ENCODE assay signal across 30 mouse cellular contexts in genomic region chr2:155637411-155637810, GRCm38 (mm10). TPM values are rescaled to one million over a fixed set of nuclear protein-coding genes. Genes with fewer than 3 reads are reported as not detected.
DNase-seq lines count a peak whose midpoint lies in the region; ATAC-seq and TF ChIP-seq lines count a peak whose summit lies in the region.
"Had no signal": no experiment of that assay in that cellular context is flagged by ENCODE, and none has a peak within 500 bp of the region (broad histone marks: within the 10 kb centered on the region; RNA-seq: fewer than 3 reads in every experiment).

No protein-coding gene starts in this region.

- H3K4me3 ChIP-seq in kidney, embryonic 16.5 days (ENCODE audit: low read length): no peak overlapping the region
- no peak overlapping the region for H3K4me3 ChIP-seq in liver, postnatal 0 days (ENCODE audit: low read depth, low read length)
- H3K4me3 ChIP-seq in liver, embryonic 11.5 days (ENCODE audit: low read depth, low read length): no peak overlapping the region
- H3K4me3 ChIP-seq: embryonic facial prominence, embryonic 12.5 days; heart, adult 2 months; hindbrain, embryonic 10.5 days; liver, embryonic 15.5 days; lung, embryonic 15.5 days had no signal

- H3K36me3 ChIP-seq in kidney, embryonic 16.5 days (ENCODE audit: insufficient read depth, low read length): peaks cover 84% of the 10 kb centered on the region
- peaks cover 65% of the 10 kb centered on the region for H3K36me3 ChIP-seq in liver, postnatal 0 days (replicated peaks; ENCODE audit: insufficient read depth, low read length)
- H3K36me3 ChIP-seq in liver, embryonic 11.5 days (ENCODE audit: control insufficient read depth, insufficient read depth, low read length): peaks cover 48% of the 10 kb centered on the region

- peak; percentile 16 for DNase-seq in adrenal gland, postnatal 14 days
- DNase-seq in adrenal gland, adult 8-10 months: no peak
- DNase-seq in kidney, adult 18-20 months: peak; percentile 38
- DNase-seq in liver, postnatal 0 days: peak; percentile 52
- no peak for DNase-seq in liver, embryonic 11.5 days (ENCODE audit: low spot score)
- DNase-seq in Muller cell, postnatal 12 days (ENCODE audit: inconsistent ontology term): no peak
- DNase-seq: adrenal gland, postnatal 36 days; cerebellum, adult 11-12 months; cerebellum, postnatal 36 days; heart, adult 2 months; heart, postnatal 14 days; kidney, adult 9 months; layer of hippocampus, postnatal 36 days; left cerebral cortex, postnatal 4 days; lung, postnatal 4 days; midbrain, embryonic 14.5 days; right cerebral cortex, adult 18-20 months; spleen, adult 18-20 months; thymus, postnatal 25 days had no signal

- no peaks in the 10 kb centered on the region for H3K4me1 ChIP-seq in kidney, embryonic 16.5 days (ENCODE audit: insufficient read depth, low read length)
- H3K4me1 ChIP-seq in liver, postnatal 0 days (ENCODE audit: insufficient read depth): peaks cover 27% of the 10 kb centered on the region
- no peaks in the 10 kb centered on the region for H3K4me1 ChIP-seq in liver, embryonic 11.5 days (replicated peaks; ENCODE audit: control insufficient read depth, insufficient read depth, low read length)
- H3K4me1 ChIP-seq: embryonic facial prominence, embryonic 12.5 days; lung, embryonic 15.5 days had no signal

- no peak overlapping the region for H3K4me2 ChIP-seq in kidney, embryonic 16.5 days (replicated peaks; ENCODE audit: low read depth, low read length)
- H3K4me2 ChIP-seq in liver, postnatal 0 days (ENCODE audit: low read depth, low read length): no peak overlapping the region
- H3K4me2 ChIP-seq in liver, embryonic 11.5 days: no peak overlapping the region
- H3K4me2 ChIP-seq: embryonic facial prominence, embryonic 12.5 days; liver, embryonic 15.5 days; lung, embryonic 15.5 days had no signal

- 87% methylated on average over 4 of the region's 4 CpGs for WGBS in kidney, embryonic 16.5 days
- WGBS in liver, postnatal 0 days (ENCODE audit: insufficient replicate concordance): 73% methylated on average over 4 of the region's 4 CpGs
- WGBS in liver, embryonic 11.5 days: 90% methylated on average over 4 of the region's 4 CpGs

- no peak for ATAC-seq in kidney, embryonic 16.5 days (ENCODE audit: low FRiP score, low TSS enrichment)
- peak; percentile 41 for ATAC-seq in liver, postnatal 0 days
- ATAC-seq in liver, embryonic 11.5 days (replicated peaks; ENCODE audit: low FRiP score): no peak
- peak; percentile 35 for ATAC-seq in megakaryocyte, adult 5-6 weeks (ENCODE audit: poor library complexity, severe bottlenecking)
- ATAC-seq: forebrain, embryonic 14.5 days; hindbrain, embryonic 16.5 days; Patski had no signal

- no peak overlapping the region for H3K9ac ChIP-seq in kidney, embryonic 16.5 days (replicated peaks; ENCODE audit: low read length)
- no peak overlapping the region for H3K9ac ChIP-seq in liver, postnatal 0 days (replicated peaks)
- H3K9ac ChIP-seq in liver, embryonic 11.5 days (ENCODE audit: low read depth, low read length): no peak overlapping the region
- H3K9ac ChIP-seq: embryonic facial prominence, embryonic 12.5 days; liver, embryonic 15.5 days; lung, embryonic 15.5 days had no signal

- H3K27ac ChIP-seq in kidney, embryonic 16.5 days (ENCODE audit: low read length): no peak overlapping the region
- no peak overlapping the region for H3K27ac ChIP-seq in liver, postnatal 0 days (ENCODE audit: low read depth)
- no peak overlapping the region for H3K27ac ChIP-seq in liver, embryonic 11.5 days (ENCODE audit: low read depth, low read length)
- H3K27ac ChIP-seq: embryonic facial prominence, embryonic 12.5 days; heart, adult 2 months; hindbrain, embryonic 10.5 days; liver, embryonic 15.5 days; lung, embryonic 15.5 days had no signal

- peaks cover 4% of the 10 kb centered on the region; the same call in 1 of the 2 replicates for H3K27me3 ChIP-seq in kidney, embryonic 16.5 days (ENCODE audit: insufficient read depth, low read length)
- no peaks in the 10 kb centered on the region for H3K27me3 ChIP-seq in liver, postnatal 0 days (ENCODE audit: insufficient read depth, low read length)
- peaks cover 8% of the 10 kb centered on the region for H3K27me3 ChIP-seq in liver, embryonic 11.5 days (replicated peaks; ENCODE audit: control insufficient read depth, insufficient read depth, low read length)
- H3K27me3 ChIP-seq: Patski had no signal

- no peak for TF ChIP-seq EP300 in liver, postnatal 0 days (IDR thresholded peaks at IDR 0.05; ENCODE audit: low read depth)

- H3K9me3 ChIP-seq in kidney, embryonic 16.5 days (ENCODE audit: low read length): no peaks in the 10 kb centered on the region
- H3K9me3 ChIP-seq in liver, postnatal 0 days (ENCODE audit: low read length): no peaks in the 10 kb centered on the region
- H3K9me3 ChIP-seq in liver, embryonic 11.5 days (ENCODE audit: control insufficient read depth, low read length): no peaks in the 10 kb centered on the region
- H3K9me3 ChIP-seq: embryonic facial prominence, embryonic 12.5 days; G1E; hindbrain, embryonic 10.5 days; liver, embryonic 15.5 days; lung, embryonic 15.5 days had no signal

- TF ChIP-seq CTCF in liver, postnatal 0 days (IDR thresholded peaks at IDR 0.05; ENCODE audit: low read depth): no peak

RNA-seq across cellular contexts. Expression of gene Myh7b, which starts 26.4 kb away (rescaled TPM):
- 0.08 and 0.74 TPM in 2 replicates for total RNA-seq in adrenal gland, postnatal 14 days (2021)
- under 1 TPM; 0.15 to 0.46 (median 0.22) TPM for total RNA-seq in adrenal gland, adult 8-10 months (2022)
- 0.56 and 1.7 TPM in 2 replicates for polyA plus RNA-seq in kidney, embryonic 16.5 days (2015; fragmentation: Nextera tagmentation; extraction: Ambion mirVana)
- 0.15 and 0.38 TPM in 2 replicates for polyA plus RNA-seq in liver, postnatal 0 days (2015; fragmentation: Nextera tagmentation; extraction: Ambion mirVana)
- 4.3 and 5.3 TPM in 2 replicates for polyA plus RNA-seq in liver, embryonic 11.5 days (2014; fragmentation: Nextera tagmentation; extraction: Ambion mirVana)
- not detected in 2 replicates for total RNA-seq in megakaryocyte, adult 5-6 weeks (2015)
- total RNA-seq in megakaryocyte, adult 5-6 weeks (2017): not detected in 2 replicates
- total RNA-seq: megakaryocyte-erythroid progenitor cell, adult 5-6 weeks had no signal

RNA-seq across cellular contexts. Expression of gene Gss, which starts 44.8 kb away (rescaled TPM):
- total RNA-seq in adrenal gland, postnatal 14 days (2021): 46.6 and 48.4 TPM in 2 replicates
- 10 to 100 TPM; 57.8 to 78.0 (median 72.3) TPM for total RNA-seq in adrenal gland, adult 8-10 months (2022)
- polyA plus RNA-seq in kidney, embryonic 16.5 days (2015; fragmentation: Nextera tagmentation; extraction: Ambion mirVana): 65.2 and 71.3 TPM in 2 replicates
- polyA plus RNA-seq in liver, postnatal 0 days (2015; fragmentation: Nextera tagmentation; extraction: Ambion mirVana): 48.9 and 49.3 TPM in 2 replicates
- 59.7 and 60.5 TPM in 2 replicates for polyA plus RNA-seq in liver, embryonic 11.5 days (2014; fragmentation: Nextera tagmentation; extraction: Ambion mirVana)
- 9.6 and 9.7 TPM in 2 replicates for total RNA-seq in megakaryocyte, adult 5-6 weeks (2015)
- 13.3 and 17.1 TPM in 2 replicates for total RNA-seq in megakaryocyte, adult 5-6 weeks (2017)

RNA-seq across cellular contexts. Expression of gene Trpc4ap, which starts 54.8 kb away (rescaled TPM):
- total RNA-seq in adrenal gland, postnatal 14 days (2021): 110 and 124 TPM in 2 replicates
- 100 to 1,000 TPM; 137 to 164 (median 150) TPM for total RNA-seq in adrenal gland, adult 8-10 months (2022)
- polyA plus RNA-seq in kidney, embryonic 16.5 days (2015; fragmentation: Nextera tagmentation; extraction: Ambion mirVana): 135 and 143 TPM in 2 replicates
- 41.5 and 43.2 TPM in 2 replicates for polyA plus RNA-seq in liver, postnatal 0 days (2015; fragmentation: Nextera tagmentation; extraction: Ambion mirVana)
- 103 and 109 TPM in 2 replicates for polyA plus RNA-seq in liver, embryonic 11.5 days (2014; fragmentation: Nextera tagmentation; extraction: Ambion mirVana)
- total RNA-seq in megakaryocyte, adult 5-6 weeks (2015): 63.0 and 80.0 TPM in 2 replicates
- 104 and 106 TPM in 2 replicates for total RNA-seq in megakaryocyte, adult 5-6 weeks (2017)

Comparison
In these comparisons a context has a peak if more than half of its experiments do, and no peak if none do; other contexts are left out.
1. DNase-seq: peak in adrenal gland, postnatal 14 days (single experiment), kidney, adult 18-20 months (single experiment) and liver, postnatal 0 days (single experiment); none in adrenal gland, adult 8-10 months (single experiment), liver, embryonic 11.5 days (single experiment) and Muller cell, postnatal 12 days (single experiment).
2. ATAC-seq: peak in liver, postnatal 0 days (single experiment) and megakaryocyte, adult 5-6 weeks (single experiment); none in kidney, embryonic 16.5 days (single experiment) and liver, embryonic 11.5 days (single experiment).